Mouse (Mus musculus): ENCODE measurements at regions not wholly inside any gene's neighbourhood (a gene's known extent, or its start where the extent isn't known, plus 50 kb on each side); places are given as distances from the start of the nearest gene placed in this dataset.

DNA sequence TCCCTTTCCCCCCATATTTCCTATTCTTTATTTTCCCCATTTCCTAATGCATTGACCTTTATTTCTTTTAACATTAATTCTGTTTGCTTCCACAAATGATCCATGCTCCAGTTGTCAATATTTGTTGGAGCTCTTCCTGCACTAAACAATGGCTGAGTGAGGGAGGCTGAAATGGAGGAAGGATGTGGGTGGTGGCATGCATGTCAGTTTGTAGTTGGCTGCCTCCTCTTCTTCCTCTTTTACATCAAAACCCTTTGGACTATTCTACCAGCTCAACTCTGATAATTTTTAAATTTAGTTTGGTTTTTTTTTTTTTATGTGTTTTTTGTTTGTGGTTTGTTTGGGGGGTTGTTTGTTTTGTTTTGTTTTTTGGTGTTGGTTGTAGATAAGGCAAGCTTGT lies 313.5 kb upstream of the Meis1 start:
- Histone ChIP-seq H3K36me3 (ENCODE audit: control insufficient read depth, insufficient read depth) (no peaks in the 10 kb centered on the region), H3K27ac (ENCODE audit: low read length) (no peak overlapping the region), H3K9ac (replicated peaks; ENCODE audit: low read depth, low read length) (no peak overlapping the region), H3K4me2 (ENCODE audit: low read length) (no peak overlapping the region), H3K9me3 (ENCODE audit: control insufficient read depth, low read length) (no peaks in the 10 kb centered on the region), H3K27me3 (replicated peaks; ENCODE audit: control insufficient read depth, insufficient read depth, low read length) (no peaks in the 10 kb centered on the region), H3K4me1 (replicated peaks; ENCODE audit: control insufficient read depth, insufficient read depth, low read length) (no peaks in the 10 kb centered on the region), H3K4me3 (replicated peaks; ENCODE audit: low read length) (no peak overlapping the region)
- no peak for ATAC-seq

DNA sequence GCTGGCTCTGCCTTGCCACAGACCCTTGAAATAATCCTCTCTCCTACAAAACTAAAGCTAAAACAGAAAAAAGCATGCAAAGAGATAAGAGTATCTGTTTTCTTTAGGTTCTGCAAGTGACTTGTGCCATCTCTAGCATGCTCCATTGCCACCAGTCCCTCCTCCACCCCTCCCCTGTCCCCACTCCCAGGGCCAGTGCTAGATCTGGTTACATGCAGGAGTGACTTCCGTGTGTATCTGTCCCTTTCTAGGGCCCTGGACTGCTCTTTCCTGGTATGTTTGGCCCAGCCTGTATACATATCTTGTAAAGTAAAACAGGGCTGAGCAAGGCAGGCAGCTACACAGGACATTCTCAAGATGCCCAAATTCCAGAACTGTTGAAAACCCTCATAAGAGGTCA lies 313.9 kb upstream of the Meis1 start:
- Histone ChIP-seq H3K36me3 (ENCODE audit: control insufficient read depth, insufficient read depth) (no peaks in the 10 kb centered on the region), H3K27me3 (replicated peaks; ENCODE audit: control insufficient read depth, insufficient read depth, low read length) (no peaks in the 10 kb centered on the region), H3K27ac (ENCODE audit: low read length) (no peak overlapping the region), H3K9me3 (ENCODE audit: control insufficient read depth, low read length) (no peaks in the 10 kb centered on the region), H3K4me1 (replicated peaks; ENCODE audit: control insufficient read depth, insufficient read depth, low read length) (no peaks in the 10 kb centered on the region), H3K4me3 (replicated peaks; ENCODE audit: low read length) (no peak overlapping the region), H3K4me2 (ENCODE audit: low read length) (no peak overlapping the region), H3K9ac (replicated peaks; ENCODE audit: low read depth, low read length) (no peak overlapping the region)
- 69% methylated on average over 1 of the region's 1 CpGs for WGBS
- ATAC-seq = no peak

DNA sequence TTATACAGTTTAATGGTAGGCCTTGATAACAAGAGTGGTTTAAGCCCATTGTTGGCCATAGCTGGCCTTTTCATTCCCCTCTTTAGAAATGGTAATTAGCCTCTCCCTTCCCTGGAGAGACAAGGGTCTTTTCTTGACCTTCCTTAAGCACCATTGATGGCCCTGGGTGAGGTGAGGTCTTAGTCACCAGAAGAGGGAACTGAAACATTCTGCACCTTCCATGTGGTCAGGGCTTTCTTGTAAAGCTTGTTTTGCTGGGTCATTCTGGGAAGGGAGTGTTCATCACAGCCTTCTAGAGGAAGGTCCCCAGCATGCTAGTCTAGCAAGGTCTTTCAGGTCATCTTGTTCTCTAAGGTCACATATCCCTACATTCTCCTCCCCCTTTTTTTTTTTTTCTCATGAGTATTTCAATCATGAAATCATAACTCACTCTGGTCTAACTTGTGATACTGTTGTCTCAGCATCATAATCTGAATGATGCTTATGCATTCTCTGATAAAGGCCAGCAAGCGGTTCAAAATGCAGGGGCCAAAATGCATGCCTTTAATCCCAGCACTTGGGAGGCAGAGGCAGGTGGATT lies 315.2 kb upstream of the Meis1 start:
- no peak overlapping the region for H3K4me3 ChIP-seq (replicated peaks; ENCODE audit: low read length)
- H3K4me2 ChIP-seq (ENCODE audit: low read length) = no peak overlapping the region
- H3K4me1 ChIP-seq (replicated peaks; ENCODE audit: control insufficient read depth, insufficient read depth, low read length) = no peaks in the 10 kb centered on the region
- 94% methylated on average over 1 of the region's 1 CpGs for WGBS
- H3K36me3 ChIP-seq (ENCODE audit: control insufficient read depth, insufficient read depth) = no peaks in the 10 kb centered on the region
- no peak for ATAC-seq
- H3K27ac ChIP-seq (ENCODE audit: low read length) = no peak overlapping the region
- H3K9ac ChIP-seq (replicated peaks; ENCODE audit: low read depth, low read length) = no peak overlapping the region
- H3K9me3 ChIP-seq (ENCODE audit: control insufficient read depth, low read length) = no peaks in the 10 kb centered on the region
- no peaks in the 10 kb centered on the region for H3K27me3 ChIP-seq (replicated peaks; ENCODE audit: control insufficient read depth, insufficient read depth, low read length)

DNA sequence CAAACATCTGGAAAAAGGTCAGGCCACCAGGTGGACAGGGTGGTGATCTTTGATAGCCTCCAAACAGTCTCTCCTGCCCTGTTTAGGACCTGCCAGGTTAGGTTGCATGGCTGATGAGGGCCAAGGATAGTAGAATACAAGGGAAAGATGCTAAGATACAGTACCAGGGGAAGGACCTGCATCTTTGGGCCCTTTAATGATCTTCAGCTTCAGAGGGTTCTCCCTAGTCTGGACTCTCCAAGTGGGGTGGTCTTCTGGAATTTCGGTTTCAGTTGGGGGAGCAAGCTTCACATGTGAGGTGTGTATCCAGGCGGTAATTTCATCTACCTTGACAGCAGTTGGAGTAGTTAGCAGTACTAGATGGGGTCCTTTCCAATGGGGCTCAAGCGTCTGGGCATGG lies 316.6 kb upstream of the Meis1 start:
- WGBS = 88% methylated on average over 3 of the region's 3 CpGs
- no peak overlapping the region for H3K9ac ChIP-seq (replicated peaks; ENCODE audit: low read depth, low read length)

DNA sequence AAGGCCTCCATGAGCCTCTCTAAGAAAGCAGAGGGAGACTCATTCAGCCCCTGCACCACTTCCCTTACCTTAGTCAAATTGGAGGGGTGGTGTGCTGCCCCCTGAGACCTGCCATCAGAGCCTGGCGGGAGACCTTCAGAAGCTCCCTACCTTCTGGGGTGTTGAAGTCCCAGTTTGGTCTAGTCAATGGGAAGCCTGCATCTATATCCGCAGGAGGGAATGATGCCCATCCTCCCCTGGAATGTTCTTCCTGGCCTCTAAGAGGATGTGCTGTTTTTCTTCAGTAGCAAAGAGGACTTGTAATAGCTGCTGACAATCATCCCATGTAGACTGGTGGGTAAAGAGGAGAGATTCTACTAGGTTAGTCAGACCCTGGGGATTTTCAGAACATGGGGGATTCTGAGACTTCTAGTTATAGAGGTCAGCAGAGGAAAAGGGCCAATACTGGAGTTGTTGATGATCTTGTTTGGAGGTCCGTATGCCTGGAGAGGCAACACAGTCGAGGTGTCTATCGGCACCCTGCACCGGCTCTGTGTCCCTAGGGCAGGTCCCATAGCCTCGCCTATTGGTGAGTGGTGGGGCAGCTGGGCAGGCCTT lies 321.0 kb upstream of the Meis1 start:
- H3K4me2 ChIP-seq (ENCODE audit: low read length) = no peak overlapping the region
- no peak overlapping the region for H3K27ac ChIP-seq (ENCODE audit: low read length)
- H3K36me3 ChIP-seq (ENCODE audit: control insufficient read depth, insufficient read depth) = no peaks in the 10 kb centered on the region
- H3K27me3 ChIP-seq (replicated peaks; ENCODE audit: control insufficient read depth, insufficient read depth, low read length) = no peaks in the 10 kb centered on the region
- no peak overlapping the region for H3K4me3 ChIP-seq (replicated peaks; ENCODE audit: low read length)
- no peaks in the 10 kb centered on the region for H3K4me1 ChIP-seq (replicated peaks; ENCODE audit: control insufficient read depth, insufficient read depth, low read length)
- no peaks in the 10 kb centered on the region for H3K9me3 ChIP-seq (ENCODE audit: control insufficient read depth, low read length)
- no peak for ATAC-seq
- WGBS = 94% methylated on average over 7 of the region's 7 CpGs
- no peak overlapping the region for H3K9ac ChIP-seq (replicated peaks; ENCODE audit: low read depth, low read length)

More for the DNA sequence above, 316.6 kb upstream of the Meis1 start:
- Histone ChIP-seq H3K27me3 (replicated peaks; ENCODE audit: control insufficient read depth, insufficient read depth, low read length) (no peaks in the 10 kb centered on the region), H3K4me3 (replicated peaks; ENCODE audit: low read length) (no peak overlapping the region), H3K36me3 (ENCODE audit: control insufficient read depth, insufficient read depth) (no peaks in the 10 kb centered on the region), H3K4me2 (ENCODE audit: low read length) (no peak overlapping the region), H3K27ac (ENCODE audit: low read length) (no peak overlapping the region), H3K9me3 (ENCODE audit: control insufficient read depth, low read length) (no peaks in the 10 kb centered on the region), H3K4me1 (replicated peaks; ENCODE audit: control insufficient read depth, insufficient read depth, low read length) (no peaks in the 10 kb centered on the region)
- ATAC-seq = no peak

DNA sequence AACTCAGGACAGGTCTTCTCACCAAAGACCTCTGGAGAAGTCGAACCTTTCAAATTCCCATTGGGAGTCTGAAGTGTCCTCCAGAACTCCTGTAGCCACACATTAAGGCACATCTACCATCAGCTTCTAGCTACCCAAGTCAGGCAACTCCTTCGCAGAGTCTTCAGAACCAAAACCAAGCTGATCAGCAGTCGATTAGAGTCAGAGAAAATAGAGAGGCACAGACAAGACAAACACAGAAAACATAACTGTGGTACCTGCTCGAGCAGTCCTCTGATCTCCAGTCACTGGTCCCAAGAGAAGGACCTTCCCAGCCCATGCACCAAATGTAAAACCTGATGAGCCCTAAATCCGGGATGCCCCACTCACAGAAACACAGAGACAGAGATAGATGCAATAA lies 322.1 kb upstream of the Meis1 start:
- Histone ChIP-seq H3K4me2 (ENCODE audit: low read length) (no peak overlapping the region), H3K9me3 (ENCODE audit: control insufficient read depth, low read length) (no peaks in the 10 kb centered on the region), H3K4me3 (replicated peaks; ENCODE audit: low read length) (no peak overlapping the region), H3K27ac (ENCODE audit: low read length) (no peak overlapping the region), H3K27me3 (replicated peaks; ENCODE audit: control insufficient read depth, insufficient read depth, low read length) (no peaks in the 10 kb centered on the region), H3K9ac (replicated peaks; ENCODE audit: low read depth, low read length) (no peak overlapping the region), H3K4me1 (replicated peaks; ENCODE audit: control insufficient read depth, insufficient read depth, low read length) (no peaks in the 10 kb centered on the region), H3K36me3 (ENCODE audit: control insufficient read depth, insufficient read depth) (no peaks in the 10 kb centered on the region)
- 86% methylated on average over 5 of the region's 5 CpGs for WGBS
- ATAC-seq = no peak

DNA sequence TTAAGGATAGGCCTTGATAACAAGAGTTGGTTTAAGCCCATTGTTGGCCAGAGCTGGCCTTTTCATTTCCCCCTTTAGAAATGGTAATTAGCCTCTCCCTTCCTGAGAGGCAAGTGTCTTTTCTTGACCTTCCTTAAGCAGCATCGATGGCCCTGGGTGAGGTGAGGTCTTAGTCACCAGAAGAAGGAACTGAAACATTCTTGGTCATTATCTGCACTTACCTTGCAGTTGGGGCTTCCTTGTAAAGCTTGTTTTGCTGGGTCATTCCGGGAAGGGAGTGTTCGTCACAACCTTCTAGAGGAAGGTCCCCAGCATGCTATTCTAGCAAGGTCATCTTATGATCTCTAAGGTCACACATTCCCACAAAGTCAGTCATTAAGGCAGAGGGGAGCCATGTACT lies 322.6 kb upstream of the Meis1 start:
- Histone ChIP-seq H3K9me3 (ENCODE audit: control insufficient read depth, low read length) (no peaks in the 10 kb centered on the region), H3K4me2 (ENCODE audit: low read length) (no peak overlapping the region), H3K36me3 (ENCODE audit: control insufficient read depth, insufficient read depth) (no peaks in the 10 kb centered on the region), H3K4me1 (replicated peaks; ENCODE audit: control insufficient read depth, insufficient read depth, low read length) (no peaks in the 10 kb centered on the region), H3K27me3 (replicated peaks; ENCODE audit: control insufficient read depth, insufficient read depth, low read length) (no peaks in the 10 kb centered on the region), H3K27ac (ENCODE audit: low read length) (no peak overlapping the region), H3K4me3 (replicated peaks; ENCODE audit: low read length) (no peak overlapping the region), H3K9ac (replicated peaks; ENCODE audit: low read depth, low read length) (no peak overlapping the region)
- WGBS = 49% methylated on average over 3 of the region's 3 CpGs
- no peak for ATAC-seq

DNA sequence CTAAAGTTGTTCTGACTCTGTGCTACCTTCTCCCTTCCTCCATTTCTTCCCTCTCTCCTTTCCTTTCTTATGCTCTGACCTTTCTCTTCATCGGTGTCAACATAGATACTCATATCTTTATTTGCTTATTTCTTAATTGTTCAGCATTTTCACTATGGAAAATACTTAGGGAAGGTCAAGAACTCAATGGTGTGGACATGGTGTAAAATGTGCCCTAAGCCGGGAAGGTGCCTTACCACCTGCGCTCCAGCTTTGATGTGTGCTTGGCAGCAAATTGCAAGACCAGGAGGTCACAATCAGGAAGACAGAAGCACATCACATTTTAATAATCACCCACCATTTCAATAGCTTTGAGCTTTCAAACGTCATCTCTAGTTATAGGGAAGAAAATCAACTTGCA lies 324.0 kb upstream of the Meis1 start:
- Histone ChIP-seq H3K27ac (ENCODE audit: low read length) (no peak overlapping the region), H3K4me1 (replicated peaks; ENCODE audit: control insufficient read depth, insufficient read depth, low read length) (no peaks in the 10 kb centered on the region), H3K27me3 (replicated peaks; ENCODE audit: control insufficient read depth, insufficient read depth, low read length) (peaks cover under 1% of the 10 kb centered on the region; the same call in 1 of the 2 replicates), H3K4me2 (ENCODE audit: low read length) (no peak overlapping the region), H3K9me3 (ENCODE audit: control insufficient read depth, low read length) (no peaks in the 10 kb centered on the region), H3K36me3 (ENCODE audit: control insufficient read depth, insufficient read depth) (no peaks in the 10 kb centered on the region), H3K4me3 (replicated peaks; ENCODE audit: low read length) (no peak overlapping the region), H3K9ac (replicated peaks; ENCODE audit: low read depth, low read length) (no peak overlapping the region)
- ATAC-seq = no peak
- 86% methylated on average over 4 of the region's 4 CpGs for WGBS

DNA sequence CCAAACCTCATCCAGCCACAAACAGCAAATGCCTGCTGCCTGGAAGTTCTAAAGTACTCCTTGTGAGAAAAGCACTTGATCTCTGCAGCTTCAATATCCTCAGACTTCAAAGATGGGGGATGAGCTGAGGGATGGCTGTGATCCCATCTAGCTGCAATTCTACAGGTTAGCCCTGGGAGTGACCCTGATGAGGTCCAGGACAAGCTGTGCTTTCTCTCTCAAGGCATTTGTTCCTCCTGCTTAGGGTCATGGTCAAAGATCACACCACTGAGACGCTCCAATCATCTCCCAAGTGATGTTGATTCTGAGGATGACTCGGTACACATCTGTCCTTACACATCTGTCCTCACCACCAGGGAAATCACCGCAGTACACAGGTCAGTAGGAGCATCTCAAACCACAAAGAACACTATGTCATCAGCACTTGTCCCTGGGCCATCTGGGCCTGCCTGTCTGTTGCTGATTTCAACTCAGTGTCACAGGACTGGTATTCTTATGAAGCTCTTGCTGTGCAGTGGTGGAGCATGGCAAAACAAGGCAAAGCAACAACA lies 327.6 kb upstream of the Meis1 start:
- H3K36me3 ChIP-seq (ENCODE audit: control insufficient read depth, insufficient read depth) = no peaks in the 10 kb centered on the region
- H3K9ac ChIP-seq (replicated peaks; ENCODE audit: low read depth, low read length) = no peak overlapping the region
- no peak for ATAC-seq
- peaks cover 6% of the 10 kb centered on the region for H3K4me1 ChIP-seq (replicated peaks; ENCODE audit: control insufficient read depth, insufficient read depth, low read length)
- WGBS = 87% methylated on average over 3 of the region's 3 CpGs
- no peaks in the 10 kb centered on the region for H3K9me3 ChIP-seq (ENCODE audit: control insufficient read depth, low read length)
- no peak overlapping the region for H3K27ac ChIP-seq (ENCODE audit: low read length)
- H3K27me3 ChIP-seq (replicated peaks; ENCODE audit: control insufficient read depth, insufficient read depth, low read length) = peaks cover 17% of the 10 kb centered on the region
- no peak overlapping the region for H3K4me2 ChIP-seq (ENCODE audit: low read length)
- no peak overlapping the region for H3K4me3 ChIP-seq (replicated peaks; ENCODE audit: low read length)
